Mouse (Mus musculus): ENCODE measurements at regions not wholly inside any gene's neighbourhood (a gene's known extent, or its start where the extent isn't known, plus 50 kb on each side); places are given as distances from the start of the nearest gene placed in this dataset.

DNA sequence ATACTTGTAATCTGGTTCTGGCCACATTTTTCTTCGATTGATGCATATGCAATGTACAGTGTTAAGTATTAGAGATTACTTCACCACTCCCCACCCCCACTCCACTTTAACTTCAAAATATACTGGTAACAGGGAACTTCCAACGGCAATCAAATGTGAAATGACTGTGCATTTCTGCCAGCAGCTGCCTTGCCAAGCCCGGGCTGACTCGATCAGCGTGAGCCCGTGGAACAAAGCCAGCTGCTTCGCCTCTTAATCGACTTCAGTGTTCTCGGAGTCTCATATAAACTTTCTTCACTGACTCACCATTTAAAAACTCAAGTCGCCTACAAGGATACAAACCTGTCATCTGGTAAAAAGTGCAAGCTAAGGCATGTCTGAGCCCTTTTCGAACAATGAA, 188.7 kb upstream of the L3mbtl3 start:
- TF ChIP-seq CTCF (IDR thresholded peaks at IDR 0.05; ENCODE audit: extremely low read depth, insufficient read length, insufficient replicate concordance, low read depth, low read length) (no peak), POLR2A (IDR thresholded peaks at IDR 0.05; ENCODE audit: low read depth, low read length) (no peak)

Measured in small intestine, adult 2 months (tissue).